In the genomic region with DNA sequence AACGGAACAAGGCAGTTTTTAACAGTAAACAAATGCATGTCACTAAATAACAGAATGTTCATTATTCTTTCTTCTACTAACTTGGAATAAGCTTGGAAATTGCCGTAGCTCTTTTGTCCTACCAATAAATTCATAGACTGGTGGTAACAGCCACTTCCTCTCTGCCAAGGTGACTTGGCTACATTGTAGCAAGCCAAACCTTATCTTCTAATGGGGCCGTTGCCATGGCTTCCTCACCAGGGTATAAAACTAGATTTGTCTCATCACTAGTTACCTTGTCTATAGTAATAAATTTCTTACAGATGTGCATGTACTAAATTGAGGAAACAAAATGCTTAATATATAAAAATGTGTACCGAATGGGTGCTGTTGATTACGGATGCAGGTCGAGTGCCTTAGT, we compare ENCODE assay signal across 26 mouse cellular contexts.
"Had no signal": no experiment of that assay in that cellular context is flagged by ENCODE, and none has a peak within 500 bp of the region (broad histone marks: within the 10 kb centered on the region; RNA-seq: fewer than 3 reads in every experiment).

No protein-coding gene starts in this region.

- H3K27ac ChIP-seq: embryonic facial prominence, embryonic 10.5 days; embryonic facial prominence, embryonic 12.5 days; embryonic facial prominence, embryonic 13.5 days; embryonic facial prominence, embryonic 15.5 days; forebrain, embryonic 10.5 days; forebrain, embryonic 12.5 days; forebrain, embryonic 13.5 days; forebrain, embryonic 15.5 days; gastrocnemius, adult 2 months; heart, adult 2 months; heart, embryonic 10.5 days had no signal

- H3K4me2 ChIP-seq: embryonic facial prominence, embryonic 12.5 days; embryonic facial prominence, embryonic 13.5 days; embryonic facial prominence, embryonic 15.5 days; forebrain, embryonic 12.5 days; forebrain, embryonic 13.5 days; forebrain, embryonic 15.5 days had no signal

- H3K4me3 ChIP-seq: embryonic facial prominence, embryonic 10.5 days; embryonic facial prominence, embryonic 12.5 days; embryonic facial prominence, embryonic 13.5 days; embryonic facial prominence, embryonic 15.5 days; erythroblast, embryonic 14.5 days; forebrain, embryonic 10.5 days; forebrain, embryonic 12.5 days; forebrain, embryonic 13.5 days; forebrain, embryonic 15.5 days; gastrocnemius, adult 2 months; heart, adult 2 months; heart, embryonic 10.5 days had no signal

- H3K36me3 ChIP-seq: embryonic facial prominence, embryonic 10.5 days; embryonic facial prominence, embryonic 12.5 days; embryonic facial prominence, embryonic 13.5 days; embryonic facial prominence, embryonic 15.5 days; forebrain, embryonic 10.5 days; forebrain, embryonic 12.5 days; forebrain, embryonic 15.5 days; heart, embryonic 10.5 days had no signal

- H3K27me3 ChIP-seq: embryonic facial prominence, embryonic 12.5 days; embryonic facial prominence, embryonic 13.5 days; embryonic facial prominence, embryonic 15.5 days; forebrain, embryonic 12.5 days; forebrain, embryonic 13.5 days; forebrain, embryonic 15.5 days had no signal

- H3K9me3 ChIP-seq: embryonic facial prominence, embryonic 10.5 days; embryonic facial prominence, embryonic 12.5 days; embryonic facial prominence, embryonic 13.5 days; embryonic facial prominence, embryonic 15.5 days; forebrain, embryonic 10.5 days; forebrain, embryonic 12.5 days; forebrain, embryonic 13.5 days; forebrain, embryonic 15.5 days; heart, embryonic 10.5 days had no signal

- H3K9ac ChIP-seq: embryonic facial prominence, embryonic 12.5 days; embryonic facial prominence, embryonic 13.5 days; embryonic facial prominence, embryonic 15.5 days; forebrain, embryonic 12.5 days; forebrain, embryonic 13.5 days; forebrain, embryonic 15.5 days; forebrain, postnatal 0 days had no signal

- ATAC-seq: forebrain, embryonic 13.5 days; forebrain, embryonic 14.5 days; forebrain, embryonic 15.5 days; forebrain, embryonic 16.5 days; forebrain, postnatal 0 days had no signal

- DNase-seq: cerebellum, adult 9-11 months; cerebellum, postnatal 10 days; cerebellum, postnatal 14 days; cerebellum, postnatal 25 days; cerebellum, postnatal 36 days; embryo, embryonic 11 days; forebrain, postnatal 0 days; gastrocnemius, adult 2 months; gastrocnemius, postnatal 10 days; gastrocnemius, postnatal 14 days; gastrocnemius, postnatal 25 days; gastrocnemius, postnatal 36 days; heart, adult 18-20 months; heart, adult 2 months had no signal

- H3K4me1 ChIP-seq: embryonic facial prominence, embryonic 12.5 days; embryonic facial prominence, embryonic 13.5 days; embryonic facial prominence, embryonic 15.5 days; forebrain, embryonic 13.5 days; forebrain, embryonic 15.5 days; heart, embryonic 10.5 days had no signal
